Mouse (Mus musculus): ENCODE results near the gene Grk5. TPM values are rescaled to one million over a fixed set of nuclear protein-coding genes. Genes with fewer than 3 reads are reported as not detected.

The Grk5 gene
- total RNA-seq, 2 experiments from 2014 or later = 11.6 to 13.2 TPM

DNA sequence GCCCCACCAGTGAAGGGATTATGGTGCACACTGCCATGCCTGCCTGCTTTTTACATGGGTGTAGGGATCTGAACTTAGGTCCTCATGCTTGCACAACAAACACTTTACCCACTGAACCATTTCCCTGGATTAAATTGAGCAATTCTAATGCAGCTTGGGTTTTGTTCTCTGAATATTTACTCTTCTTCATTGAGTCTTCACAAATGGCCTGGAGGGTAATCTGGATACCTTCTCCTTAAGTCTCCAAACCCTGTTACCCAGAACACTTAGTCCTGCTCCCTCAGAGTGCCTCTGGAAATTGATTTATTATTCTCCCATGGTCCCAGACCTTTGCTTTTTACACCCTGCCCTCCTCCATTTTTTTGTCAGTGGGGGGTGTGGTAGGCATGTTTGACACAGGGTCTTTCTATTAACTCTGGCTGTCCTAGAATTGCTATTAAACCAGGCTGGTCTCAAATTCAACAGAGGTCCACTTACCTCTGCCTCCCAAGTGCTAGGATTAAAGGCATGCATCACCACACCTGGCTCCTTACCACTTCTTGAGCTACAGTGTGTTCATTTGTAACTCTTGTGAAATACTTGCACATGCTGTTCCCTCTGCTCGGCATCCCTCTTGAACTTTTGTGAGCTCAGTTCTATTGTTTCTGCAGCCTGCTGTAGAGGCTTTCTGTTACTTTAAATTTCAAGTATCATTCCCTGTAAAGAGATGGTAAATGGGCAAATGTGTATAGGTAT, 82.9 kb downstream of the Grk5 start:
- DNase-seq (ENCODE audit: low spot score in 2 of 2) = no peak

DNA sequence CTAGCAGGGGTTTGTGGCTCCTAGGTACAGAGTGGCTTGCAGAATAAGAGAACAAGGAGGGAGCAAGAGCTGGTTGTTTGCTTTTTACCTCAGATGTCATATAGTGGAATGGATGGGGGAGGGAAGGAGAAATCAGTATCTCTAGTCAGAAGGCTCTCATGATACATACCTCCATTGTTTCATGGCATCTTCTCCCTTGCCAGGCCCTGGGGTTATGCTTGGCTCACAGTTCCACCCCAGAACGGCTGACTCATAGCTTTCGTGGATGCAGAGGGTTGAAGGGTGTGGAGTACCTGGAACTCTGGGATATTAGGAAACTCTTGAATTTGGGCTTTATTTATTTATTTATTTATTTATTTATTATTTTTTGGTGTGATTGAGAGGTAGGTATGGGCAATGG, 84.0 kb downstream of the Grk5 start:
- no peak for DNase-seq (ENCODE audit: low spot score in 2 of 2)

DNA sequence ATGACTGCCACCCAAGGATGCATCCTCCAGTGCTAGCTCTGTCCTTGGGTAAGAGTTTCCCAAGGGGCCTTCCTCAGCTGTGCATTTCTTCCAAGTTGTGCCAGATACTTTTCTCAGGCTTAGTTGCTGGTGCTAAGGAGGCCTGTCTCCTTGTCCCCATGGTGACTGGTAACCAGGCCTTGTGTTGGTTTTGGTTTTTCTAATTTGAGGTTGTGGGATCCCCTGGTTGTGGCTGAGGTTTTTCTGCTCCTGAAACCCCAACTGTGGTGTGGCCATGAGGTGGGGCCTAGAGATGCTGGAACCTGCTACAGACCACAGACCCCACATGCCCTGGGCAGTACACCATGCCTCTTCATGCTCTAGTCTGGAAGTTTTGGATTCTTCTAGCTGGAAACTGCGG, 90.0 kb downstream of the Grk5 start:
- DNase-seq (ENCODE audit: low spot score in 2 of 2) = no peak

DNA sequence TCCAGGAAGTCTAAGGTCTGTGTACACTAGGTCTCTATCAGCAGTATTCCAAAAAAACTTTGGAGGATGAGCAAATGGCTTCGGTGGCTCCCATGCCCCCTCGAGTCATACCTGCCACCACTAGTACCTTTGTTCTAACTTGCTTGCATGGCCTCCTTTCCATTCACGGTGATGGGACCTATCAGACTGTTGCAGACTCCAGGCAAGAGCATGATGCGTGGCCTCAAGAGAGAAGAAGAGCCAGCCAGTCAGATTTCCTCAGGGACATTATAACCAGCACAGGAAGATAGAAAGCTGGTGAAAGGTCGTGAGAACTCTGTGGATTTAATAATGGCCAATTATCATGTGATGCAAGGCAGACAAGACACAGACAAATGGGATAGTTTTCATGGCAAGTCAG, 91.8 kb downstream of the Grk5 start:
- no peak for DNase-seq (ENCODE audit: low spot score in 2 of 2)

DNA sequence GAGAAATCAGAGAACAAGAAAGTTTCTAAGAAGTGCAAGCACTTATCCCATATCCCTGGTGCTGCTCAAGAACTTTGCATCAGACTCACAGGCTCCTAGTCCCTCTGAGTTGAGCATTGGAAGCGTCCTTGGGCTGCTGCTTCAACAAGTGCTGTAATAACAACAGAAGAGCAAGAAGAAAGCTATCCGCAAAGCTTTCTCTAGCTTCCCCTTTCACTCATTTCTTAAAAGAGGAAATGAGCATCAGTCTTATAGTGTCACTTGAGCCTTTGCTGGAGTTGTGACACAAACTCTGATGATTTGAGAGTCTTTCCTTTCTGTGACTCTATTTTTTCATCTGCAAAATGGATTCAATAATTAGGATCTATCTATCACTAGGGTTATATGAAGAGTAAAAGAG, 92.3 kb downstream of the Grk5 start:
- DNase-seq (ENCODE audit: low spot score in 2 of 2) = no peak

DNA sequence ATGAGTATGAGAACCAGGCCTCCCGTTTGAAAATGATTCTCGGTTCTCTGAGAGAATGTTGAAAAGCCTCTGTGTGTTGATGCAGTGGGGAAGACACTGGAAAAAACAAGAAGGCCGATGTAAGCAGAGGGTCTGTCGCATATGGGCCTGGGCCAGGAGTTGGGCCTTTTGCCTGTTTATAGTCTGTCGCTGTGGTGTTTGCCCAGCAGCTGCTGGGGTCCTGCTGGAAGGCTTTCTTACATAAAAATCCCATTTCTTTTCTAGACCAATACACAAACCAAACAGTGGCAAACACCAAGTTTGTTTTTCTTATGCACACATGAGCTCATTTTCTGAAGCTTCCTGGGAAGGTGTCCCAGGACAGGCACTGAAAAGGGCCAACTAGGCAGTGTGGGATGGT, 100.2 kb downstream of the Grk5 start:
- no peak for DNase-seq (ENCODE audit: low spot score in 2 of 2)

DNA sequence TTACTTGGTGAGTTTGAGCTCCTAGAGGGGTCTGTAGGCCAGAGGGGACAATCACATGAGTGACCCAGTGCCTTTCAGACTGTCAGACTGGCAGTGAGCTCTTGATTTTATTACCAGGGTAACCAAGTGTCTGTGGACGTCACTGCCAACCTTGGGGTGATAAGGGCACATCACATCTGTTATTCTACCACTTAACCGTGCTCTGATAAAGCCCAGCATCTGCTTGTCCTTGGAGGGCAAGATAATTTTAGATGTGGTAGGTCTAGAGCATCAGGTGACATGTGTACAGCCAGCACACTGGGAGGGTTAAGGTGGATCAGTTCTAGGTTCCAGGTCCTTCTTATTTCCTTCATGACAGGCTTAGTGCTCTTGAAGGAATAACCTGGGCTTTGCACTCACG, 104.7 kb downstream of the Grk5 start:
- no peak for DNase-seq (ENCODE audit: low spot score in 2 of 2)

DNA sequence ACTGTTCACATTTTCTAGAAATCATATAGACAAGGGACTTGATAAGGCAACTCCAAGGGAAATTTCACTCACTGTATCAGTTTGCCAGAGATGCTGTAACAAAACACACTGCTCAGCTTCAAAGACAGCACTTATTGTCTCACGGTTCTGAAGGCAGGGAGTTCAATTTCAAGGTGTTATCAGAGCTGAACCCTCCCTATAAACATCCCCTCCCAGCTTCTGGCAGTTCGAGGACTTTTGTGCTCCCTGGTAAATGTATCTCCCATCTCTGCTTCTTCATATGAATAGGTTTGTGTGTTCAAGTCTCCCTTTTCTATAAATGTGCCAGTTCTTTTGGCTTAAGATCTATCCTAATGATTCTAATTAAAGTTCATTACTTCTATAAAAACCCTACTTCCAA, 105.3 kb downstream of the Grk5 start:
- no peak for DNase-seq (ENCODE audit: low spot score in 2 of 2)

DNA sequence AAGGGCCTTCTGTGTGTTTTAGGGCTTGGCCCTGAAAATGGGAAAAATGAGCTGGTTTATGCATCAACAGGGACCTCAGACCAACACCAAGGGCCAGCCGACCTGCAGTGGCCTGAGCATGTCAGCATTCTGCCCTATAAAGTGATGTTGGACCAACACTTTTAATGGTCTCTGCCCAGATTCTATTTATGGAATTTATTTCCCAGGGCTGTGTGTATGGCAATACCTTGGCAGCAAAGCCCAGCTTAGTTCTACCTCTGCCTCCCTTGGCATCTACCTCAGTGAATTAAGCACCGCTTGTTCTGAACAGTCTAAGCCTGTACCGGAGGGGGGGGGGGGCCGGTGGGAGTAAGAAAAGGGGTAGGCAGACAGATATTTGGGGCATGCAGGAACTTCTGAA, 108.2 kb downstream of the Grk5 start:
- DNase-seq (ENCODE audit: low spot score in 2 of 2) = no peak

DNA sequence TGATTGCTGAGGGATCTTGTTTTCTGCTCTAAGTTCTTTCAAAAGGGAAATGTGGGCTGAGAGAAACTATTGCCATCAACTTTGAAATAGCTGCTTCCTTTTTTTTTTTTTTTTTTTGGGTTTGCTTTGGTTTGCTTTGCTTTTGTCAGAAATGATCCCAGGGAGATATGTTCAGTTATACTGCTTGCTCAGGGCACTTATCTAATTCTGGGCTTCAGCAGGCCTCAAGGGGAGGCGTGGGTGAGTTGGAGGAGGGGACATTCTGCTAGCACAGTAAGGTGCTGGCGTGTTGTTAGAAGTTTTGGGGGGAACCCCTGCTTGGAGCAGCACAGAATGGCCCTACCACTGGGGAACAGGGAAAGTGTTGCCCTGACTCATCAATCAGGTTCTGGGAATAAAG, 110.1 kb downstream of the Grk5 start:
- DNase-seq (ENCODE audit: low spot score in 2 of 2) = no peak

DNA sequence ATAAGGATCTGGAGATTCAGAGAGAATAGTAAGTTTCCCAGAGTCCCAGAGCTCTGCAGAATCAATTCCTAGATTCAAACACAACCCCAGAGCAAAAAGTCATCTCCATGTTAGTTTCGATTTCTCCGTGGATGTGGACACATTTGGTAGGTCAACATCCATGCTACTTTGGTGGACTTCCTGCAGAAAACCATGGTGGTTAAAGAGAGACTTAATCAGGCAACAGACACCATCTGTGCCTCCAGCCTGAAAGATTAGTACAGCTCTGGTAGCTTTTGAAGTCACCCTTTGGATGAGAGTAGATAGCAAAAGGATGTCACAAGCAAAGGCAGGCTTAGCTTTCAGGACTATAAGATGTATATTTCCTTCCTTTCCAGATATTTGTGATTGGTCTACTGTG, 111.4 kb downstream of the Grk5 start:
- no peak for DNase-seq (ENCODE audit: low spot score in 2 of 2)

DNA sequence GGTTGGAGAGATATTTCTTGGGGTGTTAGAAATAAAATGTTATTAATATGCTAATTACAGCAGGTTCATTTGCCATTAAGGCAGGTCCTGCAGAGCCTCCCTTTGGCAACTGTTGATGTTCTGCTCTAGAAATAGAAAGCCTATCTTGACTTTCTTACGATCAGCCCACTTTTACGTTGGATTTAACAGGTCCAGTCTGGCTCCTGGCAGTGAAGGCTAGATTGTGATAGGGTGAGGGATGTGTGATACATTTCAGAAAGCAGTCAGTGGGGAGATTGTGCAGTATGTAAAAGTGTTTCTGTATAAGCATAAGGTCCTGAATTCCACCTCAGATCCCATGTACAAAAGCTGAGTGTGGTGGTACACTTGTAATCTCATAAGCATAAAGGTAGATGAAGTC, 119.7 kb downstream of the Grk5 start:
- no peak for DNase-seq (ENCODE audit: low spot score in 2 of 2)

DNA sequence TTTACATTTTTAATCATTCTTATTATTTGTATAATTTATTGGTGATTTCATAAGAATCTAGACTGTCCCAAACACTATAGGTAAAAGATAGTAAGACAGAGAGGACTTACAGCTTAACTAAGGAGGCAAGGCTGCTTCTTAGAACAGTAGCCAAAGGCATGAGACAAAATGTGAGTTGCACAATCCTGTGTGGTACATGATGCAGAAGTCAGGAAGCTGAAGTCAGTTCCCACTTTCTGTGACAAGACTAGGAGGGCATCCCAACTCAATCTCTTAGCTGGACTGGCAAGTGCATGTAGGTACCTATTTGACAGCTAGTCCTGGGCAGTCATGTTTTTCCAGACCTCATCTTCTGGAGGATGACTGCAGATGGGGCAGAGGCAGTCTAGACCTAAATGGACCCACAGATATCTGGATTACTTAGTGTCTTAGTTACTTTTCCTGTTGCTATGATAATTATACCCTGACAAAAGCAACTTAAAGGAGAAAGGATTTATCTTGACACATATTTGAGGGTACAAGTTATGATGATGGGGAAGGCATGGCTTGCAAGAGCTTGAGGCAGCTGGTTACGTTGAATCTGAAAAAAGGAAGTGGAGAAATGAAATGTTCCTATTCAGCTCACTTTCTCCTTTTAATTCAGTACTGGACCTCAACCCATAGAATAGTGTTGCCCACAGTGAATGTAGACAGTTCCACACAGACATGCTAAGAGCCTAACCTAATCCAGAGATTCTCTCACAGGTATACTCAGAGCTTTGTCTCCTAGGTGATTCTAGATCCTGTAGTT, 128.1 kb downstream of the Grk5 start:
- no peak for DNase-seq (ENCODE audit: low spot score in 2 of 2)

DNA sequence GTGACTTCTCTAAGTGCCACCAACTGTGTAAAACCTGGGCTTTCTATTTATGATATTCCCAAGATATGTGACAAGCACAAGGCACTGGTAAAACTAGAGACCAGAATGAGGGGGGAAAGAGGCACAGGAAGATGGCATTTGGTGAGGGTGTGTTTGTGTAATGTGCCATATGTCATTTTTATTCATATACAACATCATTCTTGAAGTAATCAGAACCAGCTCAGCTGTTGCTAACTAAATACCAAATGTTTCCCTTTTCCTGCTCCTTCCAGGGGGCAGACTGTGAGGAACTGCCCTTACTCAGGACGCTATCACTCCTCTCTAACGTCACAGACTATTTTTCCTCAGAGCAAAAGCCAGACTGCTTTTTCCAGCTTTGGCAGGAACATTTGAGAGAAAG, 132.0 kb downstream of the Grk5 start:
- DNase-seq (ENCODE audit: low spot score in 2 of 2) = peak in 1 of 2 experiments; percentile 5

DNA sequence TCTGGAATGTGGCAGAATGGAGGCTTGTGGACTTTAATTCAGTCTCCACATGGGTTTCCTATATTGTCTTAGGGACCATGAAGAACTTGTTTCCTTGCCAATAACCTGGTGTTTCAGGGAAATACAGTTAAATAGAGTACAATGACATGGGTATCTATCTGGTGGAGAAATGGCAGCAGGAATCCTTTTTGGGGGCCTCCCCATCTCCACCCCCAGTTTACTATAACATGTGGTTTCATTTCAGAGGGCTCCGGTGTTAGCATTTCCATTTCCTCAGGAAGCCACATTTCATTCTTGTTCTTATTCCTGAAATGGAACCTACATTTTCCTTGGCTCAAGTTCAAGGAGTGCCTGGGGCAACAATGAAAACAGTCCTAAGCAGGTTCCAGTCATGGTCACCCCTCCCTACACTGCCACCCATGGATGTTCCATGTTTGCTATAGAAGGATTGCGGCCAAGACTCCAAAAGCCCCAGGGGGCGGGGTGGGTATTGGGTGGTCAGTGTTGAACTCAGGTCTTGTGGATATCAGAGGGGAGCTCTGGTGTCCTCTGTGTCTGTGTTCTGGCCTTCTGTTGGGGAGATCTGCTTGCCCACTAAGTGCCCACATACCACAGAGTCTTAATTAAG, 132.5 kb downstream of the Grk5 start:
- DNase-seq (ENCODE audit: low spot score in 2 of 2) = no peak

DNA sequence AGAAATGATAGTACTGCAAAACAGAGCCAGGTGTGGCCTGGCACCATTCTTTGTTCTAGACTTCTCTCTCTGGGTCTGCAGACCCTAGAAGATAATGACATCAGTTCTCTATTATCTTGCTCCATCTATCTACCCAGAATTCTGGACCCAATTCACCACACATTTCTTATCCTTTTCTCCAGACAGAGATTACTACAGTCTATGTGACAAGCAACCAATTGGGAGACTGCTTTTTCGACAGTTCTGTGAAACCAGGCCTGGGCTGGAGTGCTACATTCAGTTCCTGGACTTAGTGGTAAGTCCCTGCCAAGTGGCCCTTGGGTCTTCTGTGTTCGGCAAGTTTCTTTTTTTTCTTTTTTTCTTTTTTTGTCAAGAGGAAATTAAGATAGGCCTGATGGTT, 142.0 kb downstream of the Grk5 start:
- no peak for DNase-seq (ENCODE audit: low spot score in 2 of 2)

DNA sequence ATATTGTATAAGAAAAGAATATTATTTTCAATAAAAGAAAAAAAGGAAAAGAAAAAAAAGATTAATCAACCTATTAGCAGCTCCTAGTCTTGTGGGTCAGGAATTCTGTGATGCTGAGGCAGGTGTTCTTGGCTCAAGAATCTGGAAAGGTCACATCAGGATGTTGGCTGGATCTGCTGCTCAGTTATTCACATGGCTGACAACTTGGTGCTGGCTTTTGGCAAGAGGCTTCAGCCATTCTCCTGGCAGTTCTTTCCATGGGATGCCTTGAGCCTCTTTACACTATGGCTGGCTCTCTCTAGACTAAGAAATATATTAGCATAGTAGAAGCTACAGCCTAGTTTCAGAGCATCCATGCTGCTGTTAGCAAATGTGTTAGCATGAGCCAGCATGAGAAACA, 149.6 kb downstream of the Grk5 start:
- DNase-seq (ENCODE audit: low spot score in 2 of 2) = no peak

DNA sequence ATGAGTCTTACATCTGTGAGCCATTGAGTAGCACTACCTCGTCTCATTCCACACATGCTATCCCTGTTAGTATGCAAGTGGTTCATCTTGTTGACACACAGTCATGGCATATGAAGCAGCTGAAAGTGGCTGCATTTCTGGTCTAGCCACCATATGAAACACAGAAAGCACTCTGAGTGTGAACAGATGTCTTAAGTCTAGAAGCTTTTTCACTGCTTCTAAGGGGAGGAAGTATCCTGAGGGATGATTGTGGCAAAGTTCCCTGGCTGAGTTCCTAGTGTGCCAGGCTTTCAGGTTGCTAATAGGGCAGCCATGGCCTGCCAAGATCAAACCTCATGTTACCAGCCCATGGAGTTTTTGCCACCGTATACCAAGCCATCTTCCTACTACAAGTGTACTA, 159.1 kb downstream of the Grk5 start:
- DNase-seq (ENCODE audit: low spot score in 2 of 2) = peak in 1 of 2 experiments; percentile 9

DNA sequence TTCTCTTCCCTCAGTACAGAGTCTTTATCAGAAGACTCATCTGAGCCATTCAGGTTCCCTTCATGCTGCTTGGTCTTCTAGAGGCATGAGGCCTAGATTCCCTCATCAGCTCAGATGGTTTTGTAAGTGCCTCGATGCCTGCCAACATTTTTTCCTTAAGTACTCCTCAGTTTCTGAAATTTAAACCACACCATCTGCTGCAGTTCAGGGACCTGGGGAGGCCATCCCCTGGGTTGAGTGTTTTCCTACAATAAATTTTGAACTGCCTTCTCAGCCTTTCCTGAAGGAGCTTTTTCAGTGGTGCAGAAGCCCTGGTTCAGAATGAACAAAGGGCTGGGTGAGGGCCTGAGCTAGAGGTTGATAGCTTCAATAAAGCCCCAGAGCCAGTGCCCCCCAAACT, 159.9 kb downstream of the Grk5 start:
- DNase-seq (ENCODE audit: low spot score in 2 of 2) = no peak

DNA sequence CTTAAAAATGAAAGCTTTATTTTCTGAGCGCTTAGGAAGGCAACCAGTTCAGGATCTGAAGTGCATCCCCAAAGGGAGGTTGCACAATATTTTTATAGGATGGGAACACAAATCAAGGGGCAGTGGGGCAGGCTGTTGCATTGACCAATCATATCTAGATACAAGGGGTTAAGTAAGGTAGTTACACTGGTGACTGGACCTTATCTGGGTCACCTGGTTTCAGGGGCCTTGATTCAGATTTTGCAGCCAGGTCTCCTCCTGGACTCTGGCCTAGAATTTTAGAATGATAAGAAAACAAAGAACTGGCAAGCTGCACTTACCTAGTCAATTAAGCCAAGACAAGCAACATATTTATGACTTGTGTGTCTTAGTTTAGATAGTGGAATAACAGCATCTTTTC, 161.6 kb downstream of the Grk5 start:
- no peak for DNase-seq (ENCODE audit: low spot score in 2 of 2)

DNA sequence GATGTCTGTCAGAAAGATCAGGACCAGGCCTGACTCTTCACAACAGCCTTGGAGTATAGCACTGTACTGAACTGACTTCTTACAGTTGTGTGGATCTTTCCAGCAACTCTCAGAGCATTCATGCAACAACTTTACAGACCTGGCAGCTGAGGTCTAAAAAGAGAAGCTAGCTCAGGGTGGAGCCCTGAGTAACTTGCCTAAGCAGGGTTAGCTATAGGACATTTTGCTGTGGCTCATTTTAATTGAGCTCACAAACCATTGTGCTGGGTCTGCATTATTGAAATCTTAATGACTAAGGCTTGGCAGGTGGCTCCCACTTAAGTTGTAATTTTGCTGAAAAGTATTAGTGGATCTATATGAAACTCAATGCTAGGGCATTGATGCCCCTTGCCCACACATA, 162.5 kb downstream of the Grk5 start:
- no peak for DNase-seq (ENCODE audit: low spot score in 2 of 2)

DNA sequence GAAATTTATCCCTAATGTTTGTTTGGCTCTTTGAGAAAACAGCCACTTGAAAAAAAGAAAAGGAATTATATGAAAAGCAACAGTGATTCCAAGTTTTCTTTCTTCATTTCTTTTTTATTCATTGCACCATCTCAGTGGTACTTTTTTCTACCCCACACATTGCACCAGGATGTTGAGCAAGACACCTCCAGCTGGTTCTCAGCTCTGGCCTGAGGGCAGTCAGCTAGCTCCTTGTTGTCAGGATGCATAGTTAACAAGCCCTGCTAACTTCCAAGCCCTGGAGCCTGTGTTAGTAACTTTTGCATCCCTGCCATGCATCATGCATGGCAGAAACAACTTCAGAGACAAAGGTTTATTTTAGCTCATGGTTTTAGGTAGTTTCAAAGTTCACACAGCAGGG, 163.2 kb downstream of the Grk5 start:
- DNase-seq (ENCODE audit: low spot score in 2 of 2) = no peak

All from layer of hippocampus, postnatal 10 days (tissue).